Mouse (Mus musculus) G1E (cell line): ENCODE measurements around the gene Hapln3.

ENCODE experiments used
- CTCF ChIP-seq: IDR thresholded peaks from 2 replicates; pipeline ENCODE4 v1.5.1; 2012; ENCODE audit warnings: low read depth, low read length, inconsistent platforms, mixed read lengths
- GATA1 ChIP-seq: IDR thresholded peaks from 2 replicates; pipeline ENCODE4 v1.6.1; 2012; ENCODE audit warnings: borderline replicate concordance, low read length, inconsistent platforms, mixed read lengths
- TAL1 ChIP-seq: conservative IDR thresholded peaks from 2 replicates; pipeline ENCODE4 v1.6.1; 2012; ENCODE audit warnings: low read depth, low read length, inconsistent platforms, mixed read lengths

DNA sequence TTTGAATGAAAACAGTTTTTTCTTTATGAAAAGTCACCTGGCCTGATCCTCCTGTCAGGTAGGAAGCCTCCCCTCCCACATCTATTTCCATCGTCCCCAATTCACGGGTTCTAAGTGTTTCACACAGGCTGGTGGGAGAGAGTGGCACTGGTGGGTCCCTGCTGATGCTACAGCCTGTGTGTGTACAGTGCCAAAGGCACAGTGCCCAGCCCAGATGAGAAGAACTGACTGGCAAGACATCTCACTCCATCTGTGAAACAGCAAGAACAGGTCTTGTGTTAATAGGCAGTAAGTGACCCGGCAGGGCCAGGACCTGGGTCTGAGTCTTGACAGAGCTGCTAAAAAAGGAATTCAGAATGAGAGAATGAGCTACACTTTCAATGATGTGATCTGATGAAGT is 51.6 kb downstream of the Hapln3 start:
- TF ChIP-seq CTCF (no peak), TAL1 (no peak), GATA1 (no peak)
